Mouse (Mus musculus): ENCODE results near the gene Pcsk2. TPM values are rescaled to one million over a fixed set of nuclear protein-coding genes. Genes with fewer than 3 reads are reported as not detected.

Gene Pcsk2
- polyA plus RNA-seq, 1 experiment: not detected

DNA sequence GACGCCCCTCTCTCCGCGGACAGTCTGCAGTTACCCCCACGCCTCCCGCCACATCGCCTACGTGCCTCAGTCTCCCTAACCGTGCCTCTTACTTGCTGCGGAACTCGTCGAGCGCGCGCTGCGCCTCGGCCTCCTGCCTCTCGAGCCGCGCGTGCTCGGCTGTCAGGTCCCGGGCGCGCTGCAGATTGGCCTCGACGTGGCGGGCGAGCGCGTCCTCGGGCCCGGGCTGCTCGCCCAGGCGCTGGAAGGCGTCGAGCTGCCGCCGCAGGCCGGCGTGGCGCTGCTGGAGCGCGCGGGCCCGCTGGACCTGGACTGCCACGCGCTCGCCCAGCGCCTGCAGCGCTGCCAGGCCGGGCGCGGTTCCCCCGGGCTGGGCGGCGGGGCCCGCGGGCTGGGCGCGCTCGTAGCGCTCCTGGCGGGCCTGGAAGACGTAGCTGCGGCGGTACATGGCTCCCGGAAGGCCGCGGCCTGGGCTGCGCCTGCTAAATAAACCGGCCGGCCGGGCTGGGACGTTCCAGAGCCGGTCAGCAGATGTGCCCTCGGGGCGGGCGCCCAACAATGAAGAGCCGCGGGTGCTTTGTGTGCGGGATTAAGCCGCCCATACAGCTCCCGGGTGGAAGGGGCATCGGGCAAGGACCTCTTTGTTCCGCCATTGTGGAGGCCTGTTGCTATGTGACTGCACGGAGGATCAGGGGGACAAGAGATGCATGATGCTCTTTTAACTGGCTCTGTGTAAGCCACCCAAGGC lies 316.7 kb downstream of the Pcsk2 start, which contains the start of gene Bfsp1:
Gene Bfsp1, minus strand, starts transcription at position 690 of the 748 bp plus-strand sequence.
- no peak for TF ChIP-seq GATA1 (IDR thresholded peaks at IDR 0.05; ENCODE audit: low read length)

DNA sequence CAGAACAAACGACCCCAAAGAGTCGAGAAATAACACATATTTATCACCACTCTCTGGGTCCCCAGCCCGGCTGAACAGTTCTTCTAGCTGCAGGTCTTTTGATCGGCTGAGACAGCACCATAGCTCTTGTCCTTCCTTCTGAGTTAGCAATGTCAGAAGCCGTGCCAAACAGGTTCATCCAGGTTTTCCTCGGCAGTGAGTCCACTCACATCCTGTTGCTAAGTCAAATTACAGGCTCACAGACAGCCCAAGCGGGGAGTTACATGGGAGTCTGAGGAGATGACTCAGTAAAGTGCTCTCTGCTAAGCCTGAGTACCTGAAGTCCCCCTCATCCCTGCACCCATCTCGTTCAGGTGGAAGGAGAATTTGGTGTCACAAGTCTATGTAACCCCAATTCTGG lies 318.6 kb downstream of the Pcsk2 start:
- no peak for TF ChIP-seq GATA1 (IDR thresholded peaks at IDR 0.05; ENCODE audit: low read length)
